Mouse (Mus musculus) layer of hippocampus, adult 18-20 months (tissue): ENCODE results near the gene Lypd6b. TPM values are rescaled to one million over a fixed set of nuclear protein-coding genes. Genes with fewer than 3 reads are reported as not detected.

ENCODE experiments used
- DNase-seq, 2 experiments: peaks; one replicate each; pipeline ENCODE4 v3.0.0; 2022; ENCODE audit warnings: low spot score in 2 of 2
- total RNA-seq, 2 experiments: library from RNA; stranded (reverse); gene quantifications; 2 replicates each; pipeline ENCODE4 v1.2.3; 2021

The Lypd6b gene
- total RNA-seq, 2 experiments from 2014 or later = 3.5 to 4.7 TPM

DNA sequence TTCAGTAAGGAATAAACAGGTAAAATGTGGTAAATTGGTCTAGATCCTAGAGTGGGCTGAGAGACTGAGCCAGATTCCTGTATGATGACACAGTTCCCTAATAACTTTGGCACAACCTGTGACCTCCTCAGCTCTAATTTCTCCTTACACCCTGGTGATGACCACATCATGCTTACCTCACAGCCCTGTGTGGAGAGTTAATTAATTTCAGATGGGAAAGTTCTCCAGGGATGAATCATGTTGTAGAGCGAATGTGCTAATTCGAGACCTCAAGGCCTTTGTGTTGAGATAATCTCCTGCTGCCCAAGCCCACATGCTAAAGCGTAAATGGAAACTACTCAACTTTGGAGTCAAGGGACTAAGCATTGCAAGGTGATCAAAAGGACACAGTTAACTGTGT, 142.4 kb downstream of the Lypd6b start:
- no peak for DNase-seq

DNA sequence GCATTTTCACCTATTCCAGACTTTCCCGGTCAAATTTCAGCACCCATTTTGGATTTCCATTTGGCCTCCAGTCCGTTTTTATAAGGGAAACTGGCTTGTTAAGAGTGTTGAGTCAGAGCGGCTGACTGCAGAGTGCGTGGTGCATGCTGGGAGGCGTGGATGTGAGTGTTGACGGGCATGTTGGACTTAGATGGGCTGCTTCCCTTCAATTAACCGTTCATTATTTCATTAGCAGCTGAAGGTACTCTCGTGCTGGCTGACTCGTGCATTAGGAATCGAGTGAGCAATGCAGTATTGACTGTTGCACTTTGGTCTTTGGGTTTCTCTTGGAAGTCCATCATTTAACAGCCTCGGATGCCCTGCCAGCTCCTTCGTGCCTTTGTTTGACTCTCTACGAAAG, 150.1 kb downstream of the Lypd6b start:
- DNase-seq = no peak

DNA sequence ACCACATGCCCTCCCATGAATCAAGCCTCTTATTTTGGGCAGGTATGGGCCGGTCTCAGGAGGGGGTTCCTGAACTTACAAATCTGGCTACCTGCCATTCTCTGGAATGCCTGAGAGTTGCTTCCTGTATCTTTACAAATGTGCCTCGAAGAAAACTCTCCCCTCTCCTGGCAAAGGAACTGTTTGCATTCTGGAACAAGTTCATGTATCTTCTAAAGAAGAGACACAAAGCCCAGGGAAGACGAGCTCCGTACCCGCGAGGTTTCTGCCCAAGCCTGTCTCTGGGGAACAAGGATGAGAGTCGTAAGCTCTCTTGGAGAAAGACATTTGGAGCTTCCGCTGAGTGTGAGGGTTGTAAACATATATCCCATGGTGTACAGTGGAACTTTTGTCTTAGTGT, 150.8 kb downstream of the Lypd6b start:
- no peak for DNase-seq

DNA sequence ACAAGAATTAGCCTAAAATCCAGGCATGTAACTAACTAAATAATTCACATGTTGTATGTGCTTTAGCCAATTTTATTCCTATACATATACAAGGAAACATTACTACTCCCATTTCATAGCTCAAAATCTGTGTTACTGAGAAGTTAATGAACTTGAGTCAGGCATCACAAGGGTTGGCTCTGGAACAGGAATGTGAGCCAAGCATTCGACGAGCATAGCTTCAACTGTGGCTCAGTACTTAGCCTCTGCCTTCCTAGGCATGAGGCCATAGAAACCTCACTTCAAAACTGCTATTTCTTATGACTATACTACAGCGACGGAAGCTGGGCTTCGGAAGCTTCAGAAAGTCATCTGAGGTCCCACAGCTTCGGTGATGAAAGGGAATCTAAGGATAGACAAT, 152.9 kb downstream of the Lypd6b start:
- no peak for DNase-seq

DNA sequence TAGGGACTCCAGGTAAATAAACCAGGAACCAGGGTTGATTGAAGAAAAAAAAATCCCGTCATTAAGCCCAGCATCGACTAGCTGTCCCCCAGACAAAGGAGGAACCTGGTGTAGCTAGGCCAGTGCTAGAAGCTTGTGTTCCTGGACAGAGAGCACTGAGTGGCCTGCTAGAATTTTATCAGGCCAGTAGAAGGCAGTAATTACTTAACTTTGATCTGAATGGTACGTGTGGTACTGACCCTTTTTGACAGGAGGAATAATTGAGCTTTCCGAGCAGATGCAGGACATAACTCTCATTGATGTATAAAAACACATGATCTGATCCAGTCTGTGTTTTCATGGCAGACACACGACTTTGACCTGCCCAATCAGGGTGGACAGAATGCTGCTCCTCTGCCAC, 154.6 kb downstream of the Lypd6b start:
- DNase-seq = no peak

DNA sequence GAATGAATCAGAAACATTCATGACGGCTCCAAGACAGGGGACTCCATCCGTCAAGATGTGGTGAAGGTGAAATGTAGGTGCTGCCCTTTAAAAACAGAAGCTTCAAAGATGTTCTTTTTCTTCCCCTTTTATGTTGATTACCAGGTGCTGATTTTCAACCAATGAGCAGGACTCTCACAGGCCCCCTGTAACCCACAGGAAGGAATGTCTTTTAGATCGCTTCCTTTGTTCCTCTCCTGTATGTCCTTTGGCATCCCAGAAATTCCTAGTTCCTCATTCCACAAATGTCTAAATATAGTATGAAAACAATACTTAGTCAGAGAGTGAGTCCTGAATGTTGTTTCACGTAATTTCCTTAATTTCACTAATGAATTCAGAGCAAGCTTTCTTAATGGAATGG, 164.2 kb downstream of the Lypd6b start:
- DNase-seq = no peak

DNA sequence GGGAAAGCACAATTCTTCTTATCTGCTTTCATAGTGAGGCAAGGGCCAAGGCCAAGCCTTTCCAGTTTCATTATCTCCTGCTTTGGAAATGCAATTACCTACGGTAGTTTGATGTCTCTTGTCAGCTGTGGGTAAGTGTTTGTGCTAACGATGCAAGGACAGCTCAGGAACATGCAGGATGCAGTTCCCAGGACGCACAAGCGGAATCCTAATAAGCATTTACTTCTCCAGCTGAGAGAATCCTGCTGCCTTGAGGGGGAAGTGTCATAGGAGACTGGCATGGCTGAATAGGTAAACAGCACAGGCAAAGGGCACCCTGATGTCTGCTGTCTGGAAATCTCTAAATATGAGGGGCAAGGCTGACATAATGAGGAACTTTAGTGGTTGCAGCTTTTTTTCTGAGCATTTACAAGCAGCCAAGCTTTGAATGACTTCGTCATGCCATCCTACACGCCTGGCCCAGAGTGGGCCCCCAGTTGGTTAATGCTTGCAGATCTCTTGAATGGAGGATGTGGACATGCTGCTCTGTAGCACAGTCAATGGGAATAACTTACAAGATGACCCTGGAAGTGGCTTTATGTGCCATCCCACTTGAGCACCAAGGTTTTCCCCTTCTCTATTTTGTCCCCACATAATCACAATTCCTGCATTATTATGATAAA, 165.3 kb downstream of the Lypd6b start:
- no peak for DNase-seq

DNA sequence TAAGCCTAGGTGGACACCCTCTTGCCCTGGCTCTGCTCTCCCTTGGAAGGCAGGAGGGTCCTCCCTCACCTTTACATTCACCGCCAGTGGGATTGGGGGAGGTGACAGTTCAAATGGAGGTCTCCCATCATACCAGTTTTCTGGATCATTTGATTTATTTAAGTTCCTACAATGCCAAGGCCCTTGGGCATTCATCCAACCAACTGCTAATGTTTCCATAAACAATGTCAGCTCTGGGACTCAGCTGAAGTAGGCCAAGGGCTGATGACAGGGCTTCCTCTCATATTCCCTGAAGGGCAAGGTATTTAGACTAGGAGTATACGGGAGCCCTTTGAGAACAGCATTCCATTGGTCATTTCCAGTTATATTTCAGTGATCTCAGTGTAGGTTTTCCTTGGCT, 170.0 kb downstream of the Lypd6b start:
- no peak for DNase-seq

DNA sequence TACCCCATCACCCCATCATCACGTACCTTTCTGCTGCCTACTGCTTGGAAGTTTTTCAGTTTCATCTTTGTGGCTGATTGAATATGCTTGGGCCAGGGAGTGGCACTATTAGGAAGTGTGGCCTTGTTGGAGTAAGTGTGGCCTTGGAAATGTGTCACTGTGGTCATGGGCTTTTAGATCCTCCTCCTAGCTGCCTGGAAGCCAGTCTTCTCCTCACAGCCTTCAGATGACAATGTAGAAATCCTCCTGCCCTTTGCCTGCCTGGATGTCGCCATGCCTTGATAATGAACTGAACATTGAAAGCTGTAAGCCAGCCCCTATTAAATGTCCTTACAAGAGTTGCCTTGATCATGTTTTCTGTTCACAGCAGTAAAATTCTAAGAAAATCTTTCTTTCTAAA, 174.5 kb downstream of the Lypd6b start:
- no peak for DNase-seq

DNA sequence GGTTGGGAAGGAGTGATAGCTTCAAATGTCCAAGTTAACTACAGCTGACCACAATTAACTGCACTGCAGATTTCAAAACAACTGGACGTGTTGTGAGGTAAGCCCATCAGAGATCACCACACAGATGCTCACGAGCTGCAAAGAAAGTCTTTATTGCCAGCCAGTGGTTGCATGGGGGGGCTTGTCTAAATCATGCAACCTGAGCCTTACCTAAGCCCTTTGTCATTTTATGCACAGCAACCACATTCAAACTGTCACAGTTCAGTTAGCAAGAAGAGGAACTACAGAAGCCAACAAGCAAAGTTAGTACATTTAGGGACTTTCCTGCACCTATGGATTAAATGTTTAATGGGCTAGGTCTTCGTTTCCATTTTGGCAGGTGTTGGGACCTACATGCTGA, 177.4 kb downstream of the Lypd6b start:
- no peak for DNase-seq

DNA sequence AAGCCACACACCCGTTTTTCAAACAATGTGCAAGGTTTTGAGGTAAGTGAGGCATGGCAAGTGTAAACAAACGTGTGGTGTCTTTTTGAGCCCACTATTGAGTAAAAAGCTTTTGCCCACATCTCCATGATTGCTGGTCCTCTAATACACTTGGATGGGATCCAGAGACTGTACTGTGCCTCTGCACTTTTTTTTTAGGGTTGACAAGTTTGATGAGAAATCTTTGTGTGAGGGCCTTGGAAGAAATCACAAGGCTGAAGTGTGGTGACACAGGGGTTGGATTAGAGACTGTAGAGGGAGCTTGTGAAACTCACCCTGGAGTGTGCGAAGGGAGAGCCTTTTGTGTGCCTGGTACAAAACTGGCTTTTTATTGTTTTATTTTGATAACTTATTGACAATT, 180.3 kb downstream of the Lypd6b start:
- DNase-seq = no peak

DNA sequence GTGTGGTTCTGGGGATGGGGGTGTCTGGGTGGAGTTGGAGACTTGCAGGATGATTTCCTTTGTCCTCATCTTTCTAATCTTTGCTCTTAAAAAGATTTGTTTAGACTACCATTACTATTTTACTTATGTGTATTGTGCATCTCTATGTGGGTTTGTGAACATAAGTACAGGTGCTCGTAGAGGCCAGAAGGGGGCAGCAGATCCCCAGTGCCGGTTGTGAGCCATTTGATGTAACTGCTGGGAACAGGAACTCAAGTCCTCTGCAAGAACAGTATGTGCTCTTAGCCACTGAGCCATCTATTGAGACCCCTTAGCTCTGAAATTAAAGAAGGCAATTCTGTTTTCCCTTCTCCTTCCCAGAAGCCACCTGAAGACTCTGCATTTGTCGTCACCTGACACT, 183.5 kb downstream of the Lypd6b start:
- no peak for DNase-seq

DNA sequence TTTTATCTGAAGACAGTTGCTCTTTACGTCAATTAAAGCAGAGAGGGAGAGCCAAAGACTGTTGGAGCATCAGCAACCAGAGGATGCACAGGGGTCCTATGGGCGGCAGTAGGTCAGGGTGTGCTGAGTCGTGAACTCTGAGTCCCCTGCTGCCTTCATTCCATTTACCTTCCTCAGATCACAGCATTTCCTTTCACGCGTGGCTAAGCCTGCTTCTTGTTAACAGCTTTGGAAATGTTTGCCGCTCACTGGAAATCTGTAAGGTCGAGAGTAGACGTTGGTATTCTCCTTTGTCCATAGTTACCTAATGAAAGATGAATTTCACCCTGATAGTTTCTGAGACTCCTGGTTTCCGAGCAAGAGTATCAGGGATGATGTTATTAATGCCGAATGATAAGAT, 191.1 kb downstream of the Lypd6b start:
- DNase-seq = no peak

DNA sequence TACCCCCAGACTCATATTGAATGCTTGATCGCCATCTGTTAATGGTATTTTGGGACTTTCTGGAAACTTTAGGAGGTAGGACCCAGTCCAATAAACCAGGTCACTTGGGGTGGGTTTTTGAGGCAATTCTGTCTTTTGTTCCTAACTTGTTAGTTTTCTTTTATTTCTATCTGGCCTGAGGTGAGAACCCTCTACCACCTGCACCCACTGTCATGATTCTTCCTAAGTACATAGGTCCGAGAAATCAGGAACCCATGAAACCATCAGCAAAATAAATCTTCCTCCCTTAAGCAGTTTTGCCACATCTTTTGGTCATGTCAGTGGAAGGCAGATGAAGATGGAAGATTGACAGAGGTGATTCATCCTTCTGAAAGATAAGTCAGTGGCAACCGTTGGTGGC, 192.5 kb downstream of the Lypd6b start:
- no peak for DNase-seq

DNA sequence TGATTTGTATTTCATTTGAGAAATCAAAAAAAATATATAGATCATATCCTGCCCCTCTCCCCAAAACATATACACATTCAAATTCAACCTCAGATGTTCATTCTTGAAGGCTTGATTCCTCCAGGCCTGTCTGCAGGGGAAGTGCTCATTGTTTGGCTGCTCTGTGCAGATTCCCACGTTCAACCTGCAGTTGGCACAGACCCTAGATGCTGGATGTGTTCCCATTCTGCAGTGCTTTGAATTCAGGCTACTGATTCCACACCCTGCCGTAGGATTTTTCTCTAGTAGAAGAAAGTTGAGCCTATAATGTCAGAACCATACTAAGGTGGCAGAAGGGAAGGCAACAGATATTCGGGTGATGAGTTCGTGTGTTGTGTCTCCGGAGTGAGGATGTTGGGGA, 195.5 kb downstream of the Lypd6b start:
- DNase-seq = peak; percentile 30 to 34

DNA sequence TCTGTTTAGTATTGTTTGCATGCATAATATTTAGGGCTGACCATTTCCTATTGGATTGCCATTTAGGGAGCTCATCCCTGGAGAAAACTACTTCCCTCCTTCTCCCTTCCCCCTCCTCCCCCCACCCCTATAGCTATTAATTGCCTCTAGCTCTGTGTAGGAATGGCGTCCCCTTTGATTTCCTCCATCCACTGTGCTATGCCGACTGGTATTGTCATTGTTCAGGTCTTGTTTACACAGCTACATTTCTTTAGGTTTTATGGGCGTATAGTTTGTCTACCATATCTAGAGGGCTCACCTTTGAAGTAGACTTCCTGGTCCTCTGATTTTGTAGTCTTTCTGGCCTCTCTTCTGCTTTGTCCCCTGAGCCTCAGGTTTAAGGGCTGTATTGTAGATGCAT, 197.3 kb downstream of the Lypd6b start:
- no peak for DNase-seq

DNA sequence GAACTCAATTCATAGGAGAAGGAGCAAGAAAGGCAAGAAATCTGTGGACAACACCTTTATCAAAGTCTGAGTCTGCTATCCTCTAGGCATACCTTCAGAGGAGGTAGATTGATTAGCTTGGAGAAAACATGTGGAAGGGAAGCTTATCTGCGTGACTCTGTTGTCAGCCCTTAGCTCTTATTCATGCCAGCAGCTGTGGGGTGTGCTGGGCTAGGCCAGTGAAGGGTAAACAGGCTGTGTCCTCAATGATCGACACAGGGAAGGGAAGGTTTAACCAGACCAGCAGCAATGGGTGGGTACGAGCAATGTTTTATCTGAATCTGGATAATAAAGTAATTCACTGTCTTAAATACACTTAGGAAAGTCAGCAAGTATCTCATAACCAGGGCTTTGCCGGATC, 208.4 kb downstream of the Lypd6b start:
- DNase-seq = no peak

DNA sequence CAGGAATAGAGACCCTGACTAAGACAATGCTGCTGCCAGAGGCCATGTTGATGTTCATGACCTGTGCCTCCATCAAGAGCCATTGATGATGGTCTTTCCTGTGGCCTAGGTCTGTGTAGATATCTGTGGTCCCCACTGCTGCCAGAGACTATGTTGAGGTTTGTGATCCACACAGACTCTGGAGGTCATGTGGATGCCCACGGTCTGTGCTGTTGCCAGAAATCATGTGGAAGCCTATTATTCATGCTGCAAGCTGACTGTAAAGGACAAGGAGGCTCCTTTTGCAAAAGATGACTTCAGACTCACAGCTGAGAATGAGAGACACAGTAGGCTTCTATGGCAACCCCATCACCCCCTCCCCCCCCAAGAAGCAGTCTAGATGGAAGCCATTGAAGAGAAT, 209.7 kb downstream of the Lypd6b start:
- DNase-seq = peak in 1 of 2 experiments; percentile 9

Other genes with a start within 250 kb of the Lypd6b start
- gene Kif5c, start 168.4 kb upstream of the Lypd6b start, total RNA-seq = 100 to 1,000 TPM; 504 to 525 TPM